Mouse (Mus musculus) gastrocnemius, adult 18-20 months (tissue): Measurements from ENCODE around the gene Spop. TPM values are rescaled to one million over a fixed set of nuclear protein-coding genes. Genes with fewer than 3 reads are reported as not detected.
A peak's percentile ranks its signal among the peaks of the same experiment; 100 is the strongest.

Source experiments
- DNase-seq: peaks from one replicate; pipeline ENCODE4 v3.0.0; 2021; ENCODE audit warnings: low spot score
- total RNA-seq, 2 experiments: library from RNA; stranded (reverse); gene quantifications; 2 replicates each; pipeline ENCODE4 v1.2.3; 2021

The Spop gene
- total RNA-seq, 2 experiments from 2014 or later = 162 to 171 TPM

- no peak for DNase-seq
Observed at GRCm38 (mm10) chr11:95415931-95416330, 2.1 kb downstream of the Spop start.

GRCm38 (mm10) chr11:95417341-95417740 lies 3.5 kb downstream of the Spop start:
- DNase-seq = no peak

GRCm38 (mm10) chr11:95420880-95421435 lies 7.1 kb downstream of the Spop start:
- DNase-seq = no peak

- DNase-seq = no peak
Observed at GRCm38 (mm10) chr11:95423505-95423904, 9.6 kb downstream of the Spop start.

GRCm38 (mm10) chr11:95431344-95431743 lies 17.5 kb downstream of the Spop start:
- no peak for DNase-seq

GRCm38 (mm10) chr11:95432194-95432593 lies 18.3 kb downstream of the Spop start:
- DNase-seq = no peak

- no peak for DNase-seq
Observed at GRCm38 (mm10) chr11:95445371-95445770, 31.5 kb downstream of the Spop start.

- DNase-seq = no peak
Observed at GRCm38 (mm10) chr11:95446580-95447305, 32.9 kb downstream of the Spop start.

GRCm38 (mm10) chr11:95448346-95448745 lies 34.5 kb downstream of the Spop start:
- DNase-seq = no peak

- no peak for DNase-seq
Observed at GRCm38 (mm10) chr11:95455331-95455730, 41.5 kb downstream of the Spop start.

- DNase-seq = no peak
Observed at GRCm38 (mm10) chr11:95460872-95461271, 47.0 kb downstream of the Spop start.

- DNase-seq = no peak
Observed at GRCm38 (mm10) chr11:95462168-95462567, 48.3 kb downstream of the Spop start.

GRCm38 (mm10) chr11:95467731-95468130 lies 53.9 kb downstream of the Spop start:
- DNase-seq = no peak

GRCm38 (mm10) chr11:95472942-95473341 lies 59.1 kb downstream of the Spop start:
- peak; percentile 65 for DNase-seq

GRCm38 (mm10) chr11:95473456-95473855 lies 59.6 kb downstream of the Spop start:
- no peak for DNase-seq

GRCm38 (mm10) chr11:95476323-95476722 lies 62.4 kb downstream of the Spop start:
- peak; percentile 35 for DNase-seq

GRCm38 (mm10) chr11:95479458-95479857 lies 65.6 kb downstream of the Spop start:
- DNase-seq = no peak

- DNase-seq = no peak
Observed at GRCm38 (mm10) chr11:95480662-95481061, 66.8 kb downstream of the Spop start.

- DNase-seq = no peak
Observed at GRCm38 (mm10) chr11:95485634-95486033, 71.8 kb downstream of the Spop start.

GRCm38 (mm10) chr11:95487237-95487636 lies 73.4 kb downstream of the Spop start:
- no peak for DNase-seq

- DNase-seq = no peak
Observed at GRCm38 (mm10) chr11:95490104-95490503, 76.2 kb downstream of the Spop start.

GRCm38 (mm10) chr11:95492256-95492655 lies 78.4 kb downstream of the Spop start:
- no peak for DNase-seq

- DNase-seq = no peak
Observed at GRCm38 (mm10) chr11:95493010-95493409, 79.1 kb downstream of the Spop start.
